Mouse (Mus musculus): ENCODE data around the gene B3gnt9.

DNA sequence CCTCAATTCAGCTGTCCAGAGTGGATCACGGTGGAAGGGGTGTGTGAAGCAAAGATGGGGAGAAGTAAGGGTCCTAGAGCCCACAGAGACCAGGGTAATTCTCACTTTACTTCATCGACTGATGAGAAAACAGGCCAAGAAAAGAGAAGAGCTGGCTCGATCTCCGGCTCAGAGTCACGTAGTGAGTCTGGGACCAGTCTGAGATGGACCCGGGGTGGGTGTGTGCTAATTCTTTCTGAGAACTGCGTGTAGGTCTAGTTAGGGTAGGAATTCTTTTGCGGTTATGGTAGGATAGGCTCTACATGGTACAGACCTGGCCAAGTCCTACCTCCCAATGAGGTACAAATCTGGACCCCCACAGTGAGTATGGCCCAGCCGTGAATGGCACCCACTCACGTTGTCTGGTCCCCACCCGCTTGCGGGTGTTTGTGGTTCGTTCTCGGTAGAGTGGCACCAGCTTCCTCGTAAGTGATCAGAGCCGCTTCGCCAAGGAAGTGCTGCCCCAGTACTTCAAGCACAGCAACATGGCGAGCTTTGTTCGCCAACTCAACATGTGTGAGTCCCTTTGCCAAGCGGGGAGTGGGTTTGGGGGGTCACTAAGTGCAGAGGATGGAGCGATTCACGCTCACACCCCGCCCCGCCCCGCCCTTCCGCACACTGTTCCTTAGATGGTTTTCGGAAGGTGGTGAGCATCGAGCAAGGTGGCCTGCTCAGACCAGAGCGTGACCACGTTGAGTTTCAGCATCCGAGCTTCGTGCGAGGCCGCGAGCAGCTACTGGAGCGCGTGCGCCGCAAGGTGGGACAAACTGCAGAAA lies 15.4 kb upstream of the B3gnt9 start:
- TF ChIP-seq POLR2A (IDR thresholded peaks at IDR 0.05; ENCODE audit: borderline replicate concordance, control insufficient read depth, low read depth, low read length) (no peak), CTCF (IDR thresholded peaks at IDR 0.05; ENCODE audit: control insufficient read depth, insufficient read depth, low read length) (no peak)

Measured in bone marrow, adult 2 months (tissue).